Mouse (Mus musculus) liver (tissue): ENCODE results near the gene Tmem231.
A peak's percentile ranks its signal among the peaks of the same experiment; 100 is the strongest.

Source experiments
- DNase-seq: peaks from one replicate; pipeline ENCODE4 v3.0.0-alpha.2; 2020; ENCODE audit warnings: mixed read lengths

The Tmem231 gene

GRCm38 (mm10) chr8:111902080-111902479 is 31.6 kb downstream of the Tmem231 start:
- no peak for DNase-seq

DNA sequence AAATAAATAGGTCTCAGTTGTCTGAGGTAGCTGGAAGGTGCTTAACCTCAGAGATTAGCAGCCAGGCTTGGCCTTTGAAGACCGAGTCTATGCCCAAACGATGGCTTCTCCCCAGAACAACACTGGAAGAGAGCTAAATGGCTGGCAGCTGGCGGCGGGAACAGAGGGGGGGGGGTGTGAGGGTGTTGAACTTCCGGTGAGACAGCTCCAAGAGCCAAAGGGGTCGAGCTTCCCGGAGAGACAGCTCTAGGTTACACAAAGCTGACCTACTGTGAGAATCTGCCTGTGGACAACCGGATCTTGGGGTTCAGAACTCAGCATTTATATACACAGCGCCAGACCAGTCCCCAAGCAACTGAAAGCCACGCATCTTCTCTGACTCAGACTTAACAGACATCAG is 35.1 kb downstream of the Tmem231 start:
- no peak for DNase-seq

DNA sequence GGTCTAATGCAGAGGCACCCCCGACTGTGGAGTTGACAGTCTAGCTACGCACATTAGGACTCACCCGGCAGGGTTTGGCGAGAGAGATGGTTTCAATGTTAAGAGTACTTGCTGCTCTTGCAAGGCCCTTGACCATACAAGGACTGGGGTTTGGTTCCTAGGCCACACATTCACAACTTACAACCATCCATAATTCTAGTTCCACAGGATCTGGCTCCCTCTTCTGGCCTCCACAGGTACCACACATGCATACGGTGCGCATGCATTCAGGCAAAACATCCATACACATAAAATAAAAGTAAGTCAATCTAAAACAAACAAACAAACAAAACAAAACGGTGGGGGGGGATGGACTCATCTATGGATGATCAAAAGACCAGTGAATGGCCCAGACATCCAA is 38.7 kb downstream of the Tmem231 start:
- no peak for DNase-seq

GRCm38 (mm10) chr8:111892615-111893014 is 41.1 kb downstream of the Tmem231 start:
- DNase-seq, result no peak

DNA sequence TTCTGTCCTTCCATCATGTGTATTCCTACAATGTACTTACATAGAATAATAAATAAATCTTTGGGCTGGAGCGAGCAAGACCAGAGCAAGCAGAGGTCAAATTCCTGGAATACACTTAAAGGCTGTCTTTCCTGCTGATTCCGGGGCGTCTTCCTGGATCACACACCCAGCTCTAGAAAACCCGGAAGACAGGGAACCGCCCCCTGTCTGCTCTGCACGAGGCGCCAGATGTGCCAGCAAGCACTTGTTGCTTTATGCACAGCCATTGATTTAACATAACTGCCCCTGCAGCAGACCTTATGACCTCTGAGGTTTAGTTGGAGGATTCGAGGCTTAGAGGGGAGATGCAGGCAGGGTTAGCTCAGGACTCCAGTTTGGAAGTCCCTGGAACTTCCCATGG is 41.7 kb downstream of the Tmem231 start:
- DNase-seq, result no peak

DNA sequence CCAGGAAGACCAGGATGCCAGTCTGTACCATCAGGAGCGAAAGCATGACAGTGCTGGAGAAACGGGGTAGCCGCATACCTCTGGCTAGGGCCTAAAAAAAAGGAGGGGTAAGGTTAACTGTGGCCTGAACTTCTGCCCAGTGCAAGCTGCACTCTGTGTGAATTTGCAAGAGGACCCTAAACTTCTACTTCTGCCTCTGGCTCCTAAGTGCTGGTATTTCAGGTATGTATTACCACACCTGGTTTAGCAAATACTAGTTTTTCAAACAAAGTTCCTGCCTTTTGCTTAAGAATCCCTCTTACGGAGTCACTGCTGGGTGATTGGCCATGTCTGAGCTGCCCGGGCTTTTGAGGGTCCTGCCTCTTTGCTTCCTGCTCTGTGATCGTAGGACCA is 42.8 kb downstream of the Tmem231 start:
- no peak for DNase-seq

GRCm38 (mm10) chr8:111889931-111890910 is 43.5 kb downstream of the Tmem231 start:
- DNase-seq, result no peak

- peak; percentile 32 for DNase-seq
Observed at GRCm38 (mm10) chr8:111888091-111888650, 45.5 kb downstream of the Tmem231 start.

DNA sequence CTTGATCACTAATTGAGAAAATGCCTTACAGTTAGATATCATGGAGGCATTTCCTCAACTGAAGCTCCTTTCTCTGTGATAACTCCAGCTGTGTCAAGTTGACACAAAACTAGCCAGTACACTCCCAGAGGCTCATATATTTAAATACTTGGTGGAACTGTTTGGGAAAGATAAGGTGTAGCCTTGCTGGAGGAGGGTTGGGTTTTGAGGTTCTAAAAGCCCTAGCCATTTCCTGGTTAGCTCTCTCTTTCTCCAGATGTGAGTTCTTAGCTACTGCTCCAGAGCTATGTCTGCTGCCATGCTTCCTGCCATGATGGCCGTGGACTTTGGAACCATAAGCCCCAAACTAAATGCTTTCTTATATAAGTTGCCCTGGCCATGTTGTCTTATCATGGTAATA is 46.2 kb downstream of the Tmem231 start:
- DNase-seq, result no peak

- no peak for DNase-seq
Observed at GRCm38 (mm10) chr8:111883615-111884014, 50.1 kb downstream of the Tmem231 start.

DNA sequence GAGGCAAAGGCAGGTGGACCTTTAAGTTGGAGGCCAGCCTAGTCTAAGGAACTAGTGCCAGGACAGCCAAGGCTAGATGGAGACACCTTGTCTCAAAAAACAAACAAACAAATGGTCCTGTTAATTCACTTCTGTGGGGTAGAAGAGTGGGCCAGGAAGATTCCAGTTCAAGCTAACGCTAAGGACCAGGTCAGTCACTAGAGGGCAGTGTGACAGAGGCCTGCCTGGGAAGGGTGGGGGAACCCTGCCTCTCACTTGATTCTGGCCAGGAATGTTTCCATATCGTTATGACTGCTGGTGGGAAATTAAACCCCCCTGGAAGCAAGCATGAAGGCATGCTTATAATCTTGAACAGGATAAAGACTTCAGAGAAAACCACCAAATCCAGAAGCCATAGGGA is 52.1 kb downstream of the Tmem231 start:
- peak; percentile 67 for DNase-seq

GRCm38 (mm10) chr8:111877711-111878110 is 56.0 kb downstream of the Tmem231 start:
- DNase-seq, result no peak

DNA sequence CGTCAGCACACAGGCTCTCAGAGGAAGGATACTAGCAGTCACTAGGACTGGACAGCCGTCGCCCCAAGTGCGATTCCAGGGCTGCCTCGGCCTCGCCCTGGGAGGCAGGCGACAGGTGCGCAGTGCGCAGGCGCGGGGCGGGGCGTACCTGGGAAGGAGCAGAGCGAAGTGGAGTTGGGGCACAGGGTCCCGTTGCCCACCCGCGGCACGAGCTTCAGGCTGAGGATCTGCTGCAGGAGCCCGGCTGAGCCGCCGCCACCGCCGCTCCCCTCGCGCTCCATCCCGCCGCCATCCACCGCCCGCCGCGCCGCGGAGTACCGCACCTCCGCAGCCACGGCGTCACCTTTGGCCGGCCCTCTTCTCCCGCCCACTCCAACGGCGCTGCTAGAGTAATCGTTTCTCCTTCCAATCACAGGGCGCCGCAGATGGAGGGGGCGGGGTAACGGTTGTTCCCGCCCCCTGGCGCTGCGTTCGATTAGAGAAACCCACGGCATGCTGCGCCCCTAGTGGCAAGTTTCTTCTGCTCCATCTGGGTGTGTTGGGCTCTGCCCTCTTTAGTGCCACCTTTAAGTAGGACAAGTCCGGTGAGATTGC is 57.2 kb downstream of the Tmem231 start, which contains the start of gene Tmem170:
Tmem170 (minus strand) TSS at position 396 of the 594 bp plus-strand sequence.
- DNase-seq, result peak; percentile 98

DNA sequence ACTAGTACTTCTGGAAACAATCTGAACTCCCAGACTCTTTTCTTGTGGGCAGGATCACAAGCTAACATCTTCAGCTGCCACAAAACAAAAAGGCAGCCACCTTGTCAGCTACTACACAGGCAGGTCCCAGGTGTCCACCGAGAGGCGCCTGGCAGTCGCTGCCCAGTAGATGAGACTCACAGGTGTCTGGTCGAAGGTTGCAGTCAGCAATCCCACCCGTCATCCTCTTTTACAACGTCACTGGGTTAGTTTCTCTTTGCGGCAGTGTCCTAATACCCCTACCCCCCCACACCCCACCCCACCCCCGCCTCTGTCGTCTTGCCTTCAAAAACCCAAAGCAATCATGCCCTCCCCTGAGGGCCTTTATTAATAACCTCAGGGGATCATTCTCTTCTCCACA is 57.9 kb downstream of the Tmem231 start:
- DNase-seq, result no peak

DNA sequence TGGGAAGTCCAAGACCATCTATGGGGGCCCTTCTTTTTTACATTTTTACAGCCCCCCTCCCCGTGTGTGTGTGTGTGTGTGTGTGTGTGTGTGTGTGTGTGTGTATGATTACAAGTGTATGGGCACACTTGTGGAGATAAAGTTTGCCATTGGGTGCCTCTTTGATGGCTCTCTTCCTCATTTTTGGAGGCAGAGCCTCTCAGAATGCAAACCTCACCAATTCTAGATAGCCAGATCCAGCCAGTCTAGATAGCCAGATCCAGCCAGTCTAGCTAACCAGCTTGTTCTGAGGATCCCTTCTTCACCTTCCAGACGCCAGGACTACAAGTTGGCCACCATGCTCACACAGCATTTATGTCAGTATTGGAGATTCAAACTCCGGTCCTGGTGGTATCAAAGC is 62.4 kb downstream of the Tmem231 start:
- DNase-seq, result no peak

DNA sequence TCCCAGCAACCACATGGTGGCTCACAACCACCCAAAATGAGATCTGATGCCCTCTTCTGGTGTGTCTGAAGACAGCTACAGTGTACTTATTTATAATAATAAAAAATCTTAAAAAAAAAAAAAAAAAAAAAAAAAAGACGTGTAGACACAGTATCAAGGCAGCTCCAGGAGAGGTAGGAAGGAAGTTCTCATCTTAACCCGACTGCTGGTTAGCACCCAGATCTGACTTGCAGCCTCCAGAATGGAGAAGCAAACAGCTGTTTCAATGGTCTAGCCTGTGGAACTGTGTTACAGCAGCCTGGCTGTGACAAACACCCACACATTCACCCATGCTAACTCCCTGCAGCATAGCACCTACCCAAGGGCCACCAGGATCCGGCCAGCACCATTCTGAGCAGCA is 63.3 kb downstream of the Tmem231 start:
- no peak for DNase-seq

DNA sequence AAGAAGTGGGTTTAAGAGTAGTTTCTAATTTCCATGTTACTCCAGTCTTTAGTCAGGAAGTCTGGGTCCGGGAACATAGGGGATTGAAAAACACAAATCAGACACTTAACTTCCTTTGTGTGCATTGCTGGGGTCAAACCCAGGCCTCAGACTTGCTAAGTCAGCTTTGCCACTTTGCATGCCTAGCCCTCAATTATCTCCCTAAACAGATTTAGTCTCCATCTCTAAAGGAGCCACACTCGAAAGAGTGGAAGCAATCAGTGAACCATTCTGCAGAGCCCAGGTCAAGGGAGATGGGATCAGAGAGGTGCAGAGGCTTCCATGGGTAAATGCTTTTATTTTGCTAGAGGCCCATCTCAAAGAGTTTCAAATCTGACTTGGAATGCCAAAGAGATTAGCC is 65.0 kb downstream of the Tmem231 start:
- no peak for DNase-seq

GRCm38 (mm10) chr8:111865857-111866256 is 67.8 kb downstream of the Tmem231 start:
- DNase-seq, result no peak

DNA sequence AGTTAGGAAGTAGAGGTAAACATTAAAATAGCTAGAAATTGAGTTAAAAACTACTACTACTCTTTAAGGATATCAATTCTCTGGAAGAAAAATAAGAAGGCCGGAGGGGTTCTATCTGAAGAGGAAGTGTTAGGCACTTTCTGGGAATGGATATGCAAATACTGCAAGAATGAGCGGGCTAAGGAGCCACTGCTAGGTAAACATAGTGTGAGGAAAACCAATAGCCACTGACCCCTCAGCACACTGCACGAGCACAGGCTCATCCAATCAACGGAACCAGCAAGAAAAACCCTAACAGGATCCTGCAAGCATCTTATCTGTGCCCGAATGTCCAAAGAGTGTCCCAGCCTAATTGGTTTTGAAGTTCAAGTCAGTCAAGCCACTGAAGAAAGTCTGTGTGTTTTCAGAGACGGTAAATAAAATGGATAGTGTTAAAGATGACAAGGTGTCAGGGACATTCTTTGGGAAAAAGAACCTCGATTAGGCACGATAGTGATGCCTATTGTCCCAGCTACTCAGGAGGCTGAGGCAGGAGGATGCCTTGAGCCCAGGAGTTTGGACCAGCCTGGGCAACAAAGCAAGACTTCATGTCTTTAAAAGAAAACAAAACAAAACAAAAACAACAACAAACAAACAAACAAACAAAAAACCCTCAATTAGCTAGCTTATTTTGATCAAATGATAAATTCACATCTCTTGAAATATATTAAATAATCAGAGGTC is 68.4 kb downstream of the Tmem231 start:
- no peak for DNase-seq

GRCm38 (mm10) chr8:111864648-111865047 is 69.0 kb downstream of the Tmem231 start:
- DNase-seq, result no peak

DNA sequence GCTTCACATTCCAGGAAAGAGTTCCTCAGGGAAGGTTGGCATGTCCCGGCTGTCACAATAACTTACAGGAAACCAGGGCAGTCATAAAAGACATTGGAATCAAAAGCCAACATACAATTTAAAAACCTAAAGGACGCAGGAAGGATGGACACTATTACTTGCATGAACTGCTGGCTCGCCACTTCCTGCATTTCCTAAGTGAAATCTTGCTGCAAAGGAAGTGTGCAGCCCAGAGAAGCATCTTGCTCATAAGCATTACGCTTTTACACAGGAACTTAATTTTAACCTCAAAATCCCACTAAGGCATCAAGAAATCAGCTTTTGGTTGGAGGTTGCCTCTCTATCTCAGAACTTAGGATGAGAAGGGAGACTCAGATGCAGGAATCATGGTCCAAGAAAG is 70.4 kb downstream of the Tmem231 start:
- no peak for DNase-seq
